Mouse (Mus musculus): ENCODE measurements around the gene Idh2.

- TF ChIP-seq POLR2A (IDR thresholded peaks at IDR 0.05; ENCODE audit: low read depth, low read length), result no peak
- TF ChIP-seq CTCF (IDR thresholded peaks at IDR 0.05; ENCODE audit: borderline replicate concordance, insufficient read depth, low read length), result peak; percentile 40; the same call in 1 of the 2 replicates
These were observed 37.0 kb upstream of the Idh2 start for GRCm38 (mm10) chr7:80152152-80152551.

Data from embryonic fibroblast, embryonic 13.5 days (primary cell).